ENCODE assay signal across 29 mouse cellular contexts in the genomic region with DNA sequence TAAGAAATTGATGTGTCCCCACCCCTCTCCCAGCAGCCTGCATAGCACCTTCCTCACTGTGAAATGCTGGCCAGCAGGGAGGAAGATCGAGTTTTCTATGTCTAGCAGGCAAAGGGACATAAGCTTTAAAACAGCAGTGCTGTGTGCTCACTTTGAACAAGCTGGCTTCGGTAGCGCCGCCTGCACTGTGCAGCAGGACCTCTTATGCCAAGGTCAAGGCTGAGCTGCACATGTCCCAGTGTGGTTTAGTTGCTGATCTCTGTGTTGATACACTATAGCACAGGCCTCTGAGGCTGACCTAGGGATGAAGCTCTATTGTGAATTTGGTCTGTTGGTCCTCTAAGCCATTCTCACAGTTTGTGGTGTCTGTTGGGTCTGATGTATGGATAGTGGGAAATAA. TPM values are rescaled to one million over a fixed set of nuclear protein-coding genes. Genes with fewer than 3 reads are reported as not detected.
A peak's percentile ranks its signal among the peaks of the same experiment; 100 is the strongest.
DNase-seq lines count a peak whose midpoint lies in the region; ATAC-seq lines count a peak whose summit lies in the region.
"Had no signal": no experiment of that assay in that cellular context is flagged by ENCODE, and none has a peak within 500 bp of the region (broad histone marks: within the 10 kb centered on the region; RNA-seq: fewer than 3 reads in every experiment).

No protein-coding gene starts in this region.

- peak; percentile 64 to 70 for DNase-seq in adrenal gland, adult (ENCODE audit: inconsistent age in 2 of 2, low spot score in 1 of 2)
- no peak for DNase-seq in adrenal gland, postnatal 4 days (ENCODE audit: low spot score in 2 of 2)
- peak; percentile 13 for DNase-seq in ovary, adult 18-20 months (ENCODE audit: low spot score)
- DNase-seq in ovary, postnatal 36 days (ENCODE audit: low spot score) = no peak
- DNase-seq in adrenal gland, postnatal 36 days = peak; percentile 51 to 61
- no peak for DNase-seq in kidney, adult 8-10 months
- DNase-seq: cerebellum, adult 11-12 months; cerebellum, adult 8-10 months; cerebellum, postnatal 10 days; cerebellum, postnatal 36 days; embryo, embryonic 11 days; gastrocnemius, postnatal 25 days; heart, adult 2 months; heart, postnatal 14 days; heart, postnatal 4 days had no signal

- H3K27ac ChIP-seq in kidney, embryonic 14.5 days (ENCODE audit: low read depth, low read length) = no peak overlapping the region
- H3K27ac ChIP-seq: embryonic facial prominence, embryonic 10.5 days; embryonic facial prominence, embryonic 13.5 days; forebrain, embryonic 10.5 days; forebrain, embryonic 13.5 days; heart, adult 2 months; heart, embryonic 10.5 days; heart, embryonic 13.5 days; hindbrain, embryonic 14.5 days; hindbrain, postnatal 0 days had no signal

- H3K9me3 ChIP-seq in kidney, embryonic 14.5 days (ENCODE audit: control insufficient read depth, low read length) = no peaks in the 10 kb centered on the region
- H3K9me3 ChIP-seq: embryonic facial prominence, embryonic 10.5 days; embryonic facial prominence, embryonic 13.5 days; forebrain, embryonic 10.5 days; forebrain, embryonic 13.5 days; heart, embryonic 10.5 days; heart, embryonic 13.5 days had no signal

- H3K27me3 ChIP-seq in kidney, embryonic 14.5 days (ENCODE audit: control insufficient read depth, insufficient read depth, low read length) = no peaks in the 10 kb centered on the region
- H3K27me3 ChIP-seq: embryonic facial prominence, embryonic 13.5 days; forebrain, embryonic 13.5 days; heart, embryonic 13.5 days had no signal

- 93% methylated on average over 4 of the region's 4 CpGs for WGBS in kidney, embryonic 14.5 days

- ATAC-seq in kidney, embryonic 14.5 days (ENCODE audit: low FRiP score, low TSS enrichment) = no peak
- ATAC-seq: activated CD4-positive, CD25-positive, alpha-beta regulatory T cell, adult 4 months; forebrain, embryonic 13.5 days; forebrain, embryonic 16.5 days; hindbrain, postnatal 0 days; inflammation-experienced regulatory T-cells, adult 6 months; intestine, embryonic 16.5 days had no signal

- H3K4me3 ChIP-seq in kidney, embryonic 14.5 days (ENCODE audit: low read length) = no peak overlapping the region
- H3K4me3 ChIP-seq: embryonic facial prominence, embryonic 10.5 days; embryonic facial prominence, embryonic 13.5 days; erythroblast, embryonic 14.5 days; forebrain, embryonic 10.5 days; forebrain, embryonic 13.5 days; heart, adult 2 months; heart, embryonic 10.5 days; heart, embryonic 13.5 days had no signal

- H3K4me2 ChIP-seq in kidney, embryonic 14.5 days (replicated peaks; ENCODE audit: low read depth, low read length) = no peak overlapping the region
- H3K4me2 ChIP-seq: embryonic facial prominence, embryonic 13.5 days; forebrain, embryonic 13.5 days; heart, embryonic 13.5 days; hindbrain, embryonic 14.5 days had no signal

- H3K36me3 ChIP-seq in kidney, embryonic 14.5 days (ENCODE audit: control insufficient read depth, insufficient read depth, low read length) = no peaks in the 10 kb centered on the region
- H3K36me3 ChIP-seq: embryonic facial prominence, embryonic 10.5 days; embryonic facial prominence, embryonic 13.5 days; forebrain, embryonic 10.5 days had no signal

- H3K9ac ChIP-seq in kidney, embryonic 14.5 days (ENCODE audit: low read depth, low read length) = no peak overlapping the region
- H3K9ac ChIP-seq: embryonic facial prominence, embryonic 13.5 days; forebrain, embryonic 13.5 days; heart, embryonic 13.5 days; hindbrain, embryonic 14.5 days had no signal

- no peaks in the 10 kb centered on the region for H3K4me1 ChIP-seq in kidney, embryonic 14.5 days (ENCODE audit: control insufficient read depth, insufficient read depth, low read length)
- H3K4me1 ChIP-seq: embryonic facial prominence, embryonic 10.5 days; embryonic facial prominence, embryonic 13.5 days; forebrain, embryonic 10.5 days; forebrain, embryonic 13.5 days; heart, embryonic 10.5 days; heart, embryonic 13.5 days had no signal

RNA-seq across cellular contexts. Expression of a gene that starts 16.9 kb away (rescaled TPM):
- 10 to 100 TPM; 29.9 to 34.1 TPM for total RNA-seq in adrenal gland, postnatal 4 days (2021)
- 10 to 100 TPM; 50.2 to 58.7 TPM for total RNA-seq in adrenal gland, postnatal 36 days (2021)
- 19.5 and 21.1 TPM in 2 replicates for polyA plus RNA-seq in kidney, embryonic 14.5 days (2014; fragmentation: Nextera tagmentation; extraction: Ambion mirVana)

Comparison
In these comparisons a context has a peak if more than half of its experiments do, and no peak if none do; other contexts are left out.
1. DNase-seq: peak in adrenal gland, adult (2 of 2), ovary, adult 18-20 months (single experiment) and adrenal gland, postnatal 36 days (2 of 2); none in adrenal gland, postnatal 4 days (0 of 2), ovary, postnatal 36 days (single experiment) and kidney, adult 8-10 months (0 of 2).